Mouse (Mus musculus) adrenal gland, adult (tissue): ENCODE results near the gene Lsamp.

Experiments used
- DNase-seq, 2 experiments: peaks; one replicate each; pipeline ENCODE4 v3.0.0; 2022 to 2023; ENCODE audit warnings: low spot score in 1 of 2; ENCODE audit not compliant: inconsistent age in 2 of 2

The Lsamp gene

DNA sequence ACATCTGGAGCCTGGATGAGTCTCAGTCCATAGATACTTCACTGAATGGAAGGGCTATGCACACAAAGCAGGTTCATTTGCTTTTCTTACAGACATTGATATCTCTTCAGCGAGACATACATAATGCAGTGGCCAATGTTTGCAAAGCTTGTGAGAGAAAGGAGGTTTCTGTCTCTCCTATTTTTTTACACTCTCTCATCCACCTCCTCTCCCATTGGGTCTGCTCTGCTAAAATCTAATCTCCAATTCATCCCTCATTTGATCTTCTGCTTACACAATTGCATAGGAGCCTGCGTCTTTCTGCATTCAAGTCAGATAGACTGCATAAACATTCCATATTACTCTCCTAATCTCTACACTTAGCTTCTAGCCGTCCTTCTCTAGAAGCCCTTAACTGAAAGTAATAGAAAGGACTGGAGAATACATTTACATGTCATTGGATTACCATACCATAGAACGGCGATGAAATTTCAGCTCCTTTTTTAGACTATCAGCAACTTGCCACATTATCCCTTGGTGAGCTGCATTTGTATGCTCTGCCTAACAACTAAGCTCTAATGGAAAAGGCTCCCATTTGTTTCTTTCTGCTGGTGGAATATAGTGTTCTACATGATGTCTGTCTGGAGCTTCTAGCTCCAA lies 1717.7 kb downstream of the Lsamp start:
- DNase-seq, result no peak

DNA sequence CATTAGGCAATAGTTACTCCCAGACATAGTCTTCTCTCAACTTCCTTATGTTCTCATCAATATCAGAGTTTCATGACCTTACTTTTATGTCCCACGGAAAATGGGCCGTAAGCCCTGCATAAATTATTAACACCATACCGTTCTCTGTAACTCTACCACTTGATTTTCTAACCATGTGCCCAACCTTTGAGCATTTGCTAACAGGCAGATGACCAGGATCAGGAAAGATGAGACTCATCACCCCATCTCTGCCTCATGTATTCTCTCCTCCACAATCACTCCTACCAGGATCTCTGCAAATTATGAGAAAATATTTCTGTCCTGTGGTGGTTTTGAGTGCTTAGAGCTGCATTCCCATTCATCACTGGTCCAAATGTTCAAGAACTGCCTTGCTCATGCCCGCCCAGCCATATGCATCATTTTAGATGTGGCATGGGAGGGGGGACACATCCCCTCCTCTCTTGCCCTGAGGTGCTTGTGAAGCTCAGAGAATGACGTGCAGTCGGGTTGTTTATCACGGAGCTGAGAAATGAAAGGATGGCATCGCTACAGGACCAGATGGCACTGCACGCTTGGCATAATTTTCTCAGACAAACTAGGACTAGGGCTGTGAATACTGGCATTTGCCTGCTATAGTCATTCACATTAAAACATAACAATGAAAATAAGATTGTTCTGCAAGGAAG lies 1744.9 kb downstream of the Lsamp start:
- no peak for DNase-seq

DNA sequence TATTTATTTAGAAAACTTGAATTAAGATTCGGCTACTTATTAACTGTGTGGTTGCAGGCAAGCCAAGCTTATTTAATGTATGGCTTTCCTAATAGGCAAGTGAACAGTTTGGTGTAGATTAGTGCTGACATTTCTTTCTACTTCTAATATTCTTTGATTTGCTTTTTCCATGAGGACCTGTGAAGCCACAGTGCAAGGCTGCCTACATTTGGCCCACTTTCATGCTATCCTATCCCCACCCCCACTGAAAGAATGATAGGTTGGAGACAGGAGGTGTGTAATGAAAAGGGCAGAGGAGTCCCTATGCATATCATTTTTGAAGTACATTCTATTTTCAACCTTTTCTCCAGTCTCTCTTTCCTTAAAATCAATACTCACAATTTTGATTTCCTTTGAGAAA lies 1745.8 kb downstream of the Lsamp start:
- DNase-seq, result no peak

DNA sequence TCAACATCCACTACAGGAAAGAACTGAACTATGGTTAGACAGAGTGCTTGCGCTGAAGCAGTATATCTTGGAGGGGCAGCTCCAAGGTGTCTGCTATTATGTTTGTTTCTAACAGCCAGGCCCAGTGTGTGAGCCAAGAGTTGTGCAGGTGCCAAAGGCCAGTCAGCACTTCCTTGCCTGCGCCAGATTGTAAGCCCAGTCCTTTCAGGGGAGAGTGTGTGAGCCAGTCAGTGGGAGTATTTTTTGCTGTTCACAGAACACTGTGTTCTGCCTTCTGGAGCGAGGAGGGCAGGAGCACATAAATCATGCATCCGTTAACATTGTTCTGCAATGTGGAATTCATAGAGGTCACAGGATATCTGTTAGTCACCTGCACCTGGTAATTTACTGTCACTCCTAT lies 1760.9 kb downstream of the Lsamp start:
- DNase-seq, result peak; percentile 6 to 23

DNA sequence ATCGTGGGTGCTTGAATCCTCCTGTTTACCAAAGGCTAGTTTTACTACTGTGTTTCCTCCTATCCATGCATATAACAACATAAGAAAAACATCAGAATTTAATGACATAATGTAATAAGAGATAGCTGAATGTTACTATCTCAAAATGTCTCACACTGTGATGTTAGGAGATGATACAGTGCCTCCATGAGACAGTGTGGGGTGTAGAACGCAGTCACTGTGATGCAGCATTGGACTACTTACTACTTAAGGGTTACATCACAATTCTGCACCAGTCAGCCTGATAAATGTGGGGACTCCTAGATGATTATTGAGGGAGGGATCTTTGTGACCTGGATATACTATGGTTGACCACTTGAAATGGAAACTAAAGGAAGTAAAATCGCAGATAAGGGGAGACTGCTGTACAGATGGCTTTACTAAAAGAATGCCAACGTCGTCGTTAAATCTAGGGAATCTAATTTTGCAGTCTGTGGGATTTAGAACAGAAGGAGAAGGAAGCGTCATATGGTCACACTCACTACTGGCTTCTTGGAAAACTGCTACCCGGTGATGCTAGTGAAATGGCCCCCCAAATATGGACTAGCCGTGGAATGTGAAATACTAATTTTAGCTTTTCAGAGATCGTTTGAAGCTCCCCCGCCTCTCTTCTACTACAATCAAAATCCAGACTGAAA lies 1762.2 kb downstream of the Lsamp start:
- DNase-seq, result no peak

DNA sequence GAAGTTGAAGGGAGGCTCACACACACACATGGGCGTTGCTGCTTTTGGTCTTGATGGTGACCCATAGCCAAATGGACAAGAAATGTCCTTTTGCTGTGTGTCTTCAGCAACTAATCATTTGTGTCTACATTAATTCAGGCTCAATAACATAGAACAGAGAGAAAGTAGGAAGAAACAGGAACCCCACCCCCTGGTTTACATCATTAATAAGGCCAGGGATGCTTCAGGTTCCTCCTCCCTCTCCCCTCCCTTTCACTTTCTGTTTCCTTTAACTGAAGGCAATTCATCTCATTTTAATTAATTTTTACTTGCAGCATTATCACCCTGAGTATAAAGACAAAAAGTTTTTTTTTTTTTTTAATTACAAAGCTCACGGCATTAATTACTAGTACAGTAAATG lies 1763.7 kb downstream of the Lsamp start:
- DNase-seq, result no peak

DNA sequence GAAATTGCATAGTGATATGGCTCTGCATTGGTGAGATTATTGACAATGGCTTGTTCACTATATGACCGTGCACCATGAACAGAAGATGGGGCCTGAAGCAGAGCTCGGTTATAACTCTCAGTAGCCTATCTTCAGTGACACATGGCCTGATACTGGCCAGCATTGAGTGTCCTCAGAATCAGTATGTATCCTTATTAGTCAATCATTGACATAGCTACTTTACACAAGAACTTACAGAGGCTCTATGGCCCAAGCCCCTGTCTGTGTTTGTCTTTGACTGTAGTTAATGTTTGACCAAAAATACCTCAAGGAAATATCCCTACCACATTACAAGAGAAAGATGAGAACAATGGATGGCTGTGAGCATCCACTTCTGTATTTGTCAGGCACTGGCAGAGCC lies 1764.6 kb downstream of the Lsamp start:
- no peak for DNase-seq

DNA sequence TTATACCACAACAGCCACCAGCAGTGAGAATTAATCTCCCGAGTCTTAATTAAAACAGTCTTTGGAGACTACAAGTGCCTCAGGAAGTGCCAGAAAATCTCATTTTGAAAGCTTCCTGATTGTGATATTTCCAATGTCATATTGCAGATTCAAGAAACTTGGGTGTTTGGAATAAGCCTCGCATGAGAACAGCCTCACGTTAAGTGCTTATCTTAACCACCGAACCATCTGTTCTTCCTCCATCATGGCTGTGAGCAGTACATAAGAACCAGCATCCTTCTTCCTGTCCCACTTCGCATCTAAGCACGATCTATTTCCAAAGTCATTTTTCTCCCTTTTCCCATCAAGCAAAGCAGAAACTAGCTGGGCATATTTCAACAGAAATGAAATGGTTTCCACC lies 1780.1 kb downstream of the Lsamp start:
- DNase-seq, result no peak

DNA sequence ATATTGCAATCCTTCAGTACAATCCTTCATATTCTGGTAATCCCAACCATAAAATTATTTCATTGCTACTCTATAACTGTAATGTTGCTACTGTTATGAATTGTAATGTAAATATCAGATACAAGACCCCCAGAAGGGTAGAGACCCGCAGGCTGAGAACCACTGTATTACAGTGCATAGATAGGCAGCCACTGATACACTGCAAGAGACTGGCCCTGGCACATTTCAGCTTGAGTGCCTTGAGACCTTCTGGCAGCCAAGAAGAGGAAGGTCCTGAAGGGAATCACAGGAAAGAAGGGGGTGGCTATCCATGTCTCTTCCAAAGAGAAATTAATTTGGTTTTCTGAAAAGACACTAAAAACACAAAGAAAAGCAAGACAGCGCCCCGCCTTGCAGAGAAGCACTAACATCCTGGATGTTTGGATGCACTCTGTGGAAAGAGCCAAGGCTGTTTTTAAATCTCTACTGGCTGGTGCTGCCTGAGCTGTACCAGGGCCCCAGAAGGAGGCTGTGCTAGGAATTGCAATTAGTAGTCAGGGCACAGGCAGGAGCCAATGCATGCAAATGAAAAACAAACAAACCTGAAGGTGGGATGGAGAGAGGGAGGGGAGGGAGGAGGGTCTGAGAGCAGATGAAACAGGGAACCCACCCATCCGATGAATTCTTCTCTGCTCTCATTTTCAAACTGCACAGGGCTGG lies 1787.4 kb downstream of the Lsamp start:
- DNase-seq, result no peak

DNA sequence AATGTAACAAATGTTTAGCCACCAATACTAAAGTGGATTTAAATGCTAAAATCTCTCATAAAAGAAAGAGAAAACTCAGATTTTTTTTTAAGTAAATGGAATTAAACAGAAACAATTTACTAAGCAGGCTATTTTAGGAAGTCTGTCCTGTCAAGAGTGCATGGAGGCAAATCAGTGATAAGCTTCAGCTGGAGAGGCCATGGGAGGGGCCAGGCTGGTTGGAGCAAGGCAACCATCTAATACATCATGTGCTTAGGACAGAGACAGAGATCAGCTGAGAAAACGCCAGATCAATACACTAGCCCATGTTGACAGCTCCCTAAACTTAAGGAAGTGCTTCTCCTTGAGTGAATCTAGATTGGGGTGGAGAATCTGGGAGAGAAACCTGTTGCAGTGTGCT lies 1793.4 kb downstream of the Lsamp start:
- peak in 1 of 2 experiments; percentile 21 for DNase-seq

DNA sequence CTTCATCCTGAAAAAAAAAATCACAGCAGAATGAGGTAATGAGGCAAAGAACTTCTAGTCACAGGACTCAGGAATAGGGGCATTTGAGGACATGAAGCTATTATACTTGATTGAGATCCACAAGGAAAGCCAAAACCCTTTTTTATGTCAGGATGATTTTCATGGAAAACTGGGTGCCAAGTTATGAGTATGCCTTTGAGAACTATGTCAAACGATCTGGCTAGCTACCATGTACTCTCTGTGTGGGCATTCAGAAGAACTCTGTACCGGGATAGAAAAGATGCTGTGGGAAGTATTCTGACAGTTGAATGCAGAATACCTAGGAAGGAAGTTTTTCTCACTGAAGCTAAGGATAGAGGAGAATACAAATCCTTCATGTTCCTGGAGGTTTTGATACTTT lies 1801.4 kb downstream of the Lsamp start:
- DNase-seq, result no peak

DNA sequence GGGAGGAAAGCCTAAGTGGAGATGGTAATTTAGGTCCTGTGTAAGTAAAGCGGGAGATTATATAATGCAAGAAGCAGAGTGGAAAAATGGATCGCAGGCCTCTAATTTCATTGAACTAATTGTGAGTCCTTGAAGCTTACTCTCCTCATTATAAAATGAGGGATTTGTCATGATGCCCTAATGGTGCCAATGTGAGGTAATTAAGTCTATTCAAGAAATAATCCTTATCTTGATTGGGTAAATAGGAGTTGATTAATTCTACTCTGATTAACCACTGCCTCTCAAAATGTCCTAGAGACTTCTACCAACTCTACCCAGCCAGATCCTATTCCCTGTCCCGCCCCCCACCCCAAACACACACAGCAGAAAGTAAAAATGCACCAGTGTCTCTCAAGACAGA lies 1802.5 kb downstream of the Lsamp start:
- DNase-seq, result no peak

DNA sequence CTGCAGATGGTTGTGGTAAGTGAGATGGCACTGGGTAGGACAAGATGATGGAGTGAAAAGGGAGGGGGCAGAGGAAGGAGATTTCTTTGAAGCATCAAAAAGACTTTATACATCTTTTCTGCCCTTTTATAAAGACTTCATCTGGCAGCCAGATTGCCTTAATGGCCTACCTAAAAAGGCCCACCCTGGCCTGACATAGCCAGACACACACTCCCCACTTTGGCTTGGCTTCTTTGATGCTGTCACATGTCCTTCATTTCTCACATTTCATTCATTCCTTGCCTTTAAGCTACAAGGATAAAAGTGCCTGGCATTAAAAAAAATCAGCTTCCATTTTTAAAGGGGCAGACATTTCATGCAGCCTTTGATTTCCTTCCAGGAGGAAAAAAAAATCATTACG lies 1803.0 kb downstream of the Lsamp start:
- no peak for DNase-seq

DNA sequence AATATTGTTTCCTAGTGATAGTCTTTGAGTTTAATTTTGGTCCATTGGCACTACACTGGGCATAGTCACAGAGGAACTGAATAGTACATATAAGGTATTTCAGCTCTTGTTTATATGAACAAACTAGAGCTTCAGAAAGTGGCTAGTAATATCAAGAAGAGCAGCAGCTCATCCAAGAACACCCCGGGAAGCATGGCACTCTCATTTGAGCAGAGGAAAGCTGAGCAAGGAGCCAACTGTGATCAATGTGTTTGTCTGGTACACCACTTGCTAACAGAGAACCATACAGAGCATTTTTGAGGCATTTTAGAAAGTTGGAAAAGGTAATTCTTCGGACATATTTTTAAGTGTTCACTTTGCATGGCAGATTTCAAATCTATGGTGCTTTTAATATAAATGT lies 1805.9 kb downstream of the Lsamp start:
- no peak for DNase-seq

DNA sequence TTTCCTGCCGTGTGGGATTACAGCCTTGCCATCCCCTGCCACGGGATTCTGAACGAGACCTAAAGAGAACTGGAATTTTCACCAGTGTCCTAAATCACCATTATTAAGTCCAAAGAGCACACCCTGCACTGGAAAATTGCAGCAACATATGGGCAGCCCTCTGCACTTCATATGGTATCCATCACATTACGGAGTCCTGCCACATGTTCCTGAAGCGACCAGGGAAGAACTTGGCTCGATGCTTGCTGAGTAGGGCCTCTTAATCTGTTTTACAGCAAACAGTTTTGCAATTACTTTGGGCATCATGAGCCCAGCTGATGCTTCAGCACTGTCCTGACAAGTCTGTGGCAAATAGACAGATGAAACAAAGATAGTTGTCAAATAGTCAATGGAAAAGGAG lies 1836.2 kb downstream of the Lsamp start:
- no peak for DNase-seq

DNA sequence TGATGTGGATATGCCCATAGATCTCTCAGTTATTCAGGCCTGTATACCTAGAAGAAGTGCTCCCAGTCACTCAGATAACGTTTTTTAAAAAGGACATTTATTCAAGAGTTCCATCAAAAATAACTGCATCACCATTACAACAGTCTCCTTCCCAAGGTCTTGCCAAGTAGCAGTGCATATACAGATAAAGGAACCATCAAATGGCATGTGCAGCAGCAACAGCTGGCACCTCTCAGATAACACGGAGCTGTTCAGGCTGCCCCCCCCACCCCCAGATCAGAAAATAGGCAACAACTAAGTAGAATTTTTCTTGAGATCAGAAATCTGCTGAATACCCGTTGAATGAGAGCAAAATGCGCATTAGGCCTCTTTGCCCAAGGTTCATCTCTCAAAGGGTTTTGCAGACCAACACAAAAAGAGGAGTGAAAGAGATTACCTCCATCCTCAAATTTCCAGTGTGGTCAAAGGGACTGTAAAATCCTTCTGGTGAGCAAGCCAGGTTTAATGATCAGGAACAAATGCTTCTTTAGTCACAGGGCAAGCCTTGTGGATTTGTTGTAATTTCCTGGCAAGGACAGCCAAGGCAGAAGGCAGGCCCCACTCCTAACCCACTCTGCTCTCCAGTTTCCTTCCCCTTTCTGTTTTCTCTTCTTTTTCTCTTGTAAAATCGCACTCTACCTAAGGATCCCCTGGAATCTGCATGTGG lies 1842.9 kb downstream of the Lsamp start:
- no peak for DNase-seq

DNA sequence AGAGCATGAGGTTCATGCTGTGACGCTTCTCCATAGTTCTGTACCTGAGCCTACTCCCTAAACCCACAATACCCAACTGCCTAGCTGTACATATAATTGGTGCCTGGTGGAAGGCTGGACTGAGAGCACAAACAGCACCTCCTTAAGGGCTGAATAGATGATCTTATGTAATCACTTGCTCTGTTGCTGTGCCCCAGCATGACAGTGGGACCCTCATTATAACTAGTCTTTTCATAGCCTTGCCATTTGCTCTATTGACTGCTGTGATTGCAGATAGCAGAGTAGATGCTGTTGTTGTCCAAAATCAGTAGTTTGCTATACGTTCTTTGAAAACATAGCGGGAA lies 1843.4 kb downstream of the Lsamp start:
- no peak for DNase-seq

DNA sequence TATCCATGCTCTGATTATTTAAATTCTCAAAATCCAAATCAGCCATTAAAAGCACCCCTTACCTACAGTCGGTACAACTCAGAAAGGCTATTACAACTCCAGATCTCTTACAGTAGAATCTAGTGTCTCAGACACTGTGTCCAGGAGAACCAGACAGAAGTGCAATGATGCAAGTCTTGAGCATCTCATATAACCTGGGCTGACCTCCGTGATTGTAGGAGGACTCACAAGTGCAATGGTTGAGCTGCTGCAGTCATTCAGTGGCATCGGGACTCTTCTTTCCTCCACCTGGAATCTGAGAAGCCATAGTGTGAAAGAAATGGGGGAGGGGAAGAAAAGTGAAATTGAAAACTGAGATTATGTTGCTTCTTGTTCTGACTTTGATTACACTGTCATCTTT lies 1850.5 kb downstream of the Lsamp start:
- no peak for DNase-seq

DNA sequence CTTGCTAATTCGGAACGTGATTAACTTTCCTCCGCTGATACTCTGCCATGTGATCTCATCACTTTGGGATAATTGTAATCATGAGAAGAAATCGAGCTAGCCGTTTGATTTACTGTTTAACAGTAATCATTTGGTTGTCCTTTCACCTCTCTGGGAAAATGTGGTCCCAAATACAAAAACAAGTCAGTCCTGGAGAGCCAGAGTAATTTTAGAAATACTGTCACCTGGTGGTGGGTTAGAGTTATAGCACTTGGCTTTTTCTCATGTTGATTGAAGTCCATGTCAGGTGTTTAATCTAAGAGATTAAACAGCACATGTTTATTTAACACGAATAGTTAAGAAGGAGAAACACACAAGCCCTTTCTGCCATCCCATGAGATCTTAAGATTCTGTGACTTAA lies 1851.6 kb downstream of the Lsamp start:
- DNase-seq, result peak in 1 of 2 experiments; percentile 33

DNA sequence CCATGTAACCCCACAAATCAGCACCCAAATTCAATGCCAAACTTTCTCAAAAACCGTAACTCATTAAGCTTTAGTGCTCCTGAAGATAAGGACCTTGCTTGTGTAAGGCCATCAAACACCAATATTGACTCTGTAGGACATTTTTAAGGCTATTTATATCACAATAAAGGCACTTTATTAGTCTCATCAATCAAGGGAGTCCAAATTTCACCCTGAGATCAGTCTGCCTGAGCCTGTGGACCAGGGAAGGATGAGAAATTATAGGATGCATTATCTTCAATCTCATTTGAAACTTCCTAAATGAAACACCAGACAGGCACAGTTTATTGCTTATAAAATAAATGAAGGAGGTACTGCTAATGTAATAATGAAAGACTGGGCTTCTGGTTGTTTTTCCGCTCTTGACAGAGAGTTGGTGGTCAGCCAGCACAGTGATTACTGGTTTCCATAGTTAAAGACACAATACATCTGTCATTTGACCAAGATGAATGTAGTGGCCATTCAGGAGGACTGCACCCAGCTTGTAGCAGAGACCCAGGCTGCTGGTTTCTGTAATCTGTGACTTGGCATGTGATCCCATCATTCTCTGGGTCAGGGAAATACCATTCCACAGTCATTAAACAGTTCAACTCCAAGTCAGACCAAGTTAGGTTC lies 1855.7 kb downstream of the Lsamp start:
- peak in 1 of 2 experiments; percentile 30 for DNase-seq

DNA sequence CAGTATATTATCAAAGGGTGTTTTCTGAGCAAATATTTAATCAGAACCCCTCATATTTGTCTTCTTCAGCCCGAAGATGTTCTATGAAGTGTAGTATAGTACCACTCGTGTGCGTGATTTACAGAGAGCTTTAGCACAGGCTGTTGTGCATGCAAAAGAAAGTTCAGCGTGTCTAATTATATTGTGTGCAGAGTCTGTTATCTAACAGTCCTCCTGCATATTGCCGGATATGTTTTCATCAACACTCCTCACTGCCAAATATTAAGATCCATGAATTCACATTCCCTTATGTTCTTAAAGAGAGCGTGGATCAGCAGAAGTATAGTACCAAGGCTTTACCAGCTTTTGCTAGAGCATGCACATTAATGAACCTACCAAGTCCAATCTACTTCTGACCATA lies 1862.7 kb downstream of the Lsamp start:
- DNase-seq, result no peak
